Mouse (Mus musculus) ES-E14 (cell line): ENCODE data around the gene B4galt7.

Source experiments
- CHD2 ChIP-seq: IDR thresholded peaks from 2 replicates; pipeline ENCODE4 v1.6.1; 2014; ENCODE audit warnings: mild to moderate bottlenecking, low read depth, low read length, inconsistent platforms
- HCFC1 ChIP-seq: IDR thresholded peaks from 2 replicates; pipeline ENCODE4 v1.6.1; 2012; ENCODE audit warnings: low read length, inconsistent platforms, borderline replicate concordance; ENCODE audit not compliant: insufficient read depth
- MAFK ChIP-seq: IDR thresholded peaks from 2 replicates; pipeline ENCODE4 v1.6.1; 2014; ENCODE audit warnings: mild to moderate bottlenecking, low read depth, low read length, inconsistent platforms; ENCODE audit not compliant: insufficient read depth
- ZNF384 ChIP-seq: IDR thresholded peaks from 2 replicates; pipeline ENCODE4 v1.6.1; 2012; ENCODE audit warnings: low read depth, low read length, inconsistent platforms

- peak; percentile 87 for TF ChIP-seq HCFC1
- no peak for TF ChIP-seq MAFK
- no peak for TF ChIP-seq ZNF384
- TF ChIP-seq CHD2 = no peak
Observed at GRCm38 (mm10) chr13:55622649-55623541, 23.2 kb downstream of the B4galt7 start, which contains the start of gene Caml.
